Mouse (Mus musculus) ES-Bruce4 (cell line): ENCODE measurements around the gene Bub1. TPM values are rescaled to one million over a fixed set of nuclear protein-coding genes. Genes with fewer than 3 reads are reported as not detected.

Experiments used
- H3K27ac ChIP-seq: 2 replicates; pipeline ENCODE4 v1.5.1; 2012; ENCODE audit warnings: low read length, inconsistent platforms; ENCODE audit not compliant: insufficient read depth
- H3K27me3 ChIP-seq: 2 replicates; pipeline ENCODE4 v1.6.1; 2012; ENCODE audit warnings: mild to moderate bottlenecking, low read length, inconsistent platforms; ENCODE audit not compliant: control insufficient read depth, poor library complexity, insufficient read depth, severe bottlenecking
- H3K36me3 ChIP-seq: 2 replicates; pipeline ENCODE4 v1.6.1; 2012; ENCODE audit warnings: inconsistent platforms, mild to moderate bottlenecking, low read length, moderate library complexity; ENCODE audit not compliant: control insufficient read depth, poor library complexity, insufficient read depth, severe bottlenecking
- H3K4me1 ChIP-seq: one replicate; pipeline ENCODE4 v1.8.1; 2011; ENCODE audit warnings: low read length; ENCODE audit not compliant: control insufficient read depth, insufficient read depth
- H3K4me3 ChIP-seq: 2 replicates; pipeline ENCODE4 v1.5.1; 2011; ENCODE audit warnings: low read depth, mild to moderate bottlenecking, low read length
- H3K9ac ChIP-seq: 2 replicates; pipeline ENCODE4 v1.6.1; 2012; ENCODE audit warnings: low read depth, mild to moderate bottlenecking, inconsistent platforms; ENCODE audit not compliant: poor library complexity, severe bottlenecking
- H3K9me3 ChIP-seq: replicated peaks from 2 replicates; pipeline ENCODE4 v1.6.1; 2012; ENCODE audit warnings: mild to moderate bottlenecking, low read length, inconsistent platforms; ENCODE audit not compliant: control insufficient read depth, poor library complexity, insufficient read depth, severe bottlenecking
- CTCF ChIP-seq: IDR thresholded peaks from one replicate; pipeline ENCODE4 v1.8.1; 2011; ENCODE audit warnings: low read depth, low read length
- EP300 ChIP-seq: IDR thresholded peaks from 2 replicates; pipeline ENCODE4 v1.6.1; 2011; ENCODE audit warnings: low read depth, low read length; ENCODE audit not compliant: insufficient read depth
- POLR2A ChIP-seq: IDR thresholded peaks from one replicate; pipeline ENCODE4 v1.8.1; 2011; ENCODE audit warnings: low read length; ENCODE audit not compliant: insufficient read depth
- polyA plus RNA-seq: library from polyadenylated mRNA; stranded (reverse); fragments of >200 nt; gene quantifications from 2 replicates; pipeline ENCODE4 v1.2.4, GENCODE M21; 2011; ENCODE audit warnings: low read depth; ENCODE audit not compliant: missing spikeins, insufficient read depth, insufficient read length

The Bub1 gene
- polyA plus RNA-seq, 1 experiment: 198 TPM

DNA sequence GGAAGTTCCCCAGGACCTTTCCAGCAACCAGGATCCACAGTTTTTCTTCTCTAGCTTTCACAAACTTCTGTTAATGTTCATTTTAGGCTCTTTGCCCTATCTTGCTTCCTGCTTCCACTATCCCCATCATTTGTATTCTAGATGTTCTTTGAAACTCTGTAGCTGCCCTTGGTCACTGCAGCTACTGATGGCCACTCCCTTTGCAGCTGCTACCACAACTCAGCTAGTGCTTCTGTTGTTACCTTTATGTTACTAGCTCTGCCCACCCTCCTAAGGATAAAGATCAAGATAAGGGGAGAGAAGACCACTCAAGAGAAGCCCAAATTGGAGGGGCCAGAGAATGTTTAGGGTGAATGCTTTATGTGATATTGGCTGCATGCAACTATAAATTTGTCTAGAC lies 14.3 kb upstream of the Bub1 start:
- Histone ChIP-seq H3K36me3 (no peaks in the 10 kb centered on the region), H3K9ac (no peak overlapping the region), H3K9me3 (no peaks in the 10 kb centered on the region), H3K27me3 (no peaks in the 10 kb centered on the region), H3K27ac (no peak overlapping the region), H3K4me3 (no peak overlapping the region), H3K4me1 (no peaks in the 10 kb centered on the region)
- TF ChIP-seq EP300: no peak
- no peak for TF ChIP-seq POLR2A
- TF ChIP-seq CTCF: no peak

DNA sequence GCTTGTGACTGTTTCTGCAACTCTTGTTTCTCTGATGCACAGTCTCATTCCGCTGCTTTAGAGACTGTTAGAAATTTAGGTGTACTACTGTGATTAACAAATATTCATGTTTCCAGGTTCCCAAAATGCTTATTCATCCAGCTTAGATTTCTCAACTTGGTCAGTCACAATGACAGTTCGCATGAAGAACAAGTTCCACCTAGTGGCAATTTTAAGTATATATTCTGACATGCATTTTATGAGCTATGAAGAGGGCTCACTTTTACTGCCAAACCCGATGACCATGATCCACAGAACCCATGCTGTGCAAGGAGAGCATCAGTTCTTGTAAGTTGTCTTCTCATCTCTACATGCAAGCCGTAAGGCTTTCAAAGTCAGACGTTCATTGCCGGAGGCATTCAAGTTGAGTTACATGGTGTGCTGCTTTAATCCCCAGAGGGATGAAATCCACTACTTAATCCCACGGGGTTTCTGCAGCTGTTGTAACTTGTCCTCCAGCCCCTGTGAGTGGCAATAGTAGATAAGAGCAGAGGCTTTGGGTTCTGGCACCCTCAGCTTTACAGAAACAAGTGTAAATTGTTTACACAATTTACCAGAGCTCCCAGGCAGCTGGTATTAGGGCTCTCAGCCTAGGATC lies 13.8 kb upstream of the Bub1 start:
- no peaks in the 10 kb centered on the region for H3K9me3 ChIP-seq
- H3K4me1 ChIP-seq: no peaks in the 10 kb centered on the region
- no peak overlapping the region for H3K9ac ChIP-seq
- no peak overlapping the region for H3K4me3 ChIP-seq
- no peak for TF ChIP-seq POLR2A
- no peak for TF ChIP-seq CTCF
- no peak for TF ChIP-seq EP300
- no peaks in the 10 kb centered on the region; the same call in 1 of the 2 replicates for H3K27me3 ChIP-seq
- no peak overlapping the region for H3K27ac ChIP-seq
- no peaks in the 10 kb centered on the region for H3K36me3 ChIP-seq

DNA sequence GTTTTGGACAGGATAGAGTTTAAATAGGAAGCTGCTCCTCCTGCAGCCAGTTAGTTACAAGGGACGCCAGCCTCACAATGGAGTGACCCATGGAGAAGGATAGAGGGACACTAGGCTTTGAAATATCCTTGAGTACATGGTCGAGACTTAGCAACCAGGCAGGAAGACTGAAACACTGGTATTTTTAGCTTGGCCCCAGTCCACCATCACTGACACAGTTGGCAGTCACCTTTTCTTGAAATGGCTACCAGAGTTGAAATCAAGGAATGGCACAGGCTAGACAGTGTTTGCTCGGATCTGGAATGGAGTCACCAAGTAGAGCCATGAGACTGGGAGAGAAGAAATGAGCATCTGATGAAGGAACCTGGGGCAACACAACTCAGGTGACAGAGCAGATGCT lies 10.8 kb upstream of the Bub1 start:
- Histone ChIP-seq H3K36me3 (no peaks in the 10 kb centered on the region), H3K27me3 (no peaks in the 10 kb centered on the region; the same call in 1 of the 2 replicates), H3K4me3 (no peak overlapping the region), H3K9me3 (no peaks in the 10 kb centered on the region), H3K27ac (no peak overlapping the region), H3K4me1 (no peaks in the 10 kb centered on the region), H3K9ac (no peak overlapping the region)
- TF ChIP-seq POLR2A: no peak
- TF ChIP-seq EP300: no peak
- TF ChIP-seq CTCF: no peak

DNA sequence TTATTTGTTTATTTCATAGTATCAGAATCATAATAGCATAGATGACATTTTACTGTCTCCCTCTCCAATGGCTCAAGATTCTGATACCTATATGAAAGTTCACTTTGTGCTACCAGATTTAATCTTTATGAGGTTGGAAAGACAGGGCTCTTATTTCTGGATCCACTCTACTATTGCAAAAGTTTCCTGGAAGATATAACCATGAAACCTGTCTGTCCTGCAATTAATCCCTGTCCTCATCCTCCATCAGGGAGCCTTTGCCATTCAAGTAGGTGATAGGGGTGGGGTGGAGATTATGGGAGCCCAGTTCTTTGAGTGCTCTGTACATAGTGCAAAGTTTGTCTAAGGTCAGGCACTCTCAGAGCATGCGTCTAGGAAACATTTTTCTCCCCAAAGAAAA lies 9.7 kb upstream of the Bub1 start:
- no peaks in the 10 kb centered on the region; the same call in 1 of the 2 replicates for H3K27me3 ChIP-seq

DNA sequence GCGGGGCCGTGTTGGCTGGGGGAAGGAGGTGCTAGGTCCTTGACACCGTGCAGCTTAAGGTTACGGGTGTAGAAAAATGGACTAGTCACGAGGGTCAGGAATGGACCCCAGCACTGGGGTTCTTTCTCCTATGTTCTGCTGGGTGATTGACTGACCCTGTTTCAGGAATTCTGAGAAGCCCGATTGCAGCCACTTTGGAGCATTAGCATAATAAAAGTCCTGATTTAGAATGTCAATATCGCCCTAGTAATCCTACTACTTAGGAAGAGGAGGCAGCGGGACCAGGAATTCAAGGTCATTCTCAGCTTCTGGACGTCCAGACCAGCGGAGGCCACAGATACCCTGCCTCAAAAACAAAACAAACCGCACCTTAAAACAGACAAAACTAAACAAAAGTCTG lies 7.8 kb upstream of the Bub1 start:
- H3K9ac ChIP-seq: no peak overlapping the region
- H3K9me3 ChIP-seq: no peaks in the 10 kb centered on the region
- no peaks in the 10 kb centered on the region for H3K4me1 ChIP-seq
- TF ChIP-seq POLR2A (no peak), EP300 (peak; percentile 87), CTCF (no peak)
- no peaks in the 10 kb centered on the region for H3K36me3 ChIP-seq
- H3K4me3 ChIP-seq: peak overlapping the region; percentile 11
- no peaks in the 10 kb centered on the region; the same call in 1 of the 2 replicates for H3K27me3 ChIP-seq
- H3K27ac ChIP-seq: no peak overlapping the region

More for the DNA sequence above, 9.7 kb upstream of the Bub1 start:
- Histone ChIP-seq H3K36me3 (no peaks in the 10 kb centered on the region), H3K4me1 (no peaks in the 10 kb centered on the region), H3K9me3 (no peaks in the 10 kb centered on the region), H3K9ac (no peak overlapping the region), H3K4me3 (no peak overlapping the region), H3K27ac (no peak overlapping the region)
- TF ChIP-seq POLR2A: no peak

DNA sequence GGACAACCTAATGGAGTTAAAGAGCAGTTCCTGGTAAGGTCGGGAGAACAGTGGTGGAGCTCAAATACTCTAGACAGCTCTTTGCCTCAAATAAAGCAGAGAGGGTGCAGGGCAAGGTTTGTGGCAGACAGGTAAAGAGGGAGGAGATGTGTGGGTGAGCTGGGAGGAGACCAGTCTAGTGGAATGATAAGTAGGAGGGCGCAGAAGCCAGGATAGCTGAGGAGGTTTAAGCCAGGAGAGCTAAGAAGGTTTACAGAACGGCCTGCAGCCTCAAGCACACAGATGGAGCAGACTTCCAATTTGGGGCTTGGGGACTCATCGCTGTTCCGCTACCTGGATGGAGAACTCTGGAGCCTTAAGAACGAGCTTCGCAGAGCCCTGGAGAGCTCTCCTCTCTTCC lies 6.9 kb upstream of the Bub1 start, which contains the start of gene Acoxl:
Acoxl (plus strand) TSS at position 301 of the 400 bp plus-strand sequence.
- Histone ChIP-seq H3K4me1 (no peaks in the 10 kb centered on the region), H3K9me3 (no peaks in the 10 kb centered on the region), H3K9ac (no peak within 1 kb of the TSS), H3K27me3 (no peaks in the 10 kb centered on the region; the same call in 1 of the 2 replicates), H3K36me3 (no peaks in the 10 kb centered on the region), H3K27ac (peak within 1 kb of the TSS; percentile 20; the same call in 1 of the 2 replicates), H3K4me3 (peak within 1 kb of the TSS; percentile 11)
- TF ChIP-seq CTCF (no peak), EP300 (no peak), POLR2A (no peak)
